Mouse (Mus musculus): Measurements from ENCODE around the gene Hivep2. TPM values are rescaled to one million over a fixed set of nuclear protein-coding genes. Genes with fewer than 3 reads are reported as not detected.
A peak's percentile ranks its signal among the peaks of the same experiment; 100 is the strongest.

Gene Hivep2
- polyA plus RNA-seq, 1 experiment = 0.47 TPM

DNA sequence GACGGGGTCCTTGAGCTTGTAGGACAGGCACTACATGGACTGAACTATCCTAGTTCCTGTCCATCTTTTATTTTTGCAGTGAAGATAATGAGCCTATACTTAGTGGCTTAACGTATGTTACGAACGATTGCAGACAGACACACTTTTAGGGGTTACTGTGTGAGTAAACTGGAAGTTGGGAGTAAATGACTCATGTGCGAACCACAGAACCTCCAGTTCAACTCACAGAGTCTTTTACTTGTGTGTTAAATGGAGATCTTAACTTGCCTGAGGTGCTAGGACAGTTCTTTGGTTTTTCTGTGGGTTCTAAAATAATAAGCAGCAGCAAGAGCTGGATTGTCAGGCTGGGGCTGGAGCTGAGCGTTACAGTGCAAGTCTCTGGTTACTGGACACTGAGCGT, 68.2 kb downstream of the Hivep2 start:
- TF ChIP-seq FLI1 (IDR thresholded peaks at IDR 0.05; ENCODE audit: low read length) (no peak), GATA1 (IDR thresholded peaks at IDR 0.05; ENCODE audit: borderline replicate concordance, low read length) (no peak)
- H3K9me3 ChIP-seq = peaks cover 5% of the 10 kb centered on the region; the same call in 1 of the 2 replicates
- H3K36me3 ChIP-seq (replicated peaks; ENCODE audit: low read length) = no peaks in the 10 kb centered on the region
- H3K27me3 ChIP-seq (replicated peaks) = no peaks in the 10 kb centered on the region
- no peak overlapping the region for H3K4me3 ChIP-seq (replicated peaks)
- peaks cover 19% of the 10 kb centered on the region for H3K4me1 ChIP-seq

GRCm38 (mm10) chr10:14034790-14035189, 68.9 kb downstream of the Hivep2 start:
- TF ChIP-seq FLI1 (IDR thresholded peaks at IDR 0.05; ENCODE audit: low read length) (no peak), GATA1 (IDR thresholded peaks at IDR 0.05; ENCODE audit: borderline replicate concordance, low read length) (no peak)
- Histone ChIP-seq H3K4me1 (peaks cover 19% of the 10 kb centered on the region), H3K4me3 (replicated peaks) (no peak overlapping the region), H3K9me3 (peaks cover 5% of the 10 kb centered on the region; the same call in 1 of the 2 replicates), H3K27me3 (replicated peaks) (no peaks in the 10 kb centered on the region), H3K36me3 (replicated peaks; ENCODE audit: low read length) (no peaks in the 10 kb centered on the region)

DNA sequence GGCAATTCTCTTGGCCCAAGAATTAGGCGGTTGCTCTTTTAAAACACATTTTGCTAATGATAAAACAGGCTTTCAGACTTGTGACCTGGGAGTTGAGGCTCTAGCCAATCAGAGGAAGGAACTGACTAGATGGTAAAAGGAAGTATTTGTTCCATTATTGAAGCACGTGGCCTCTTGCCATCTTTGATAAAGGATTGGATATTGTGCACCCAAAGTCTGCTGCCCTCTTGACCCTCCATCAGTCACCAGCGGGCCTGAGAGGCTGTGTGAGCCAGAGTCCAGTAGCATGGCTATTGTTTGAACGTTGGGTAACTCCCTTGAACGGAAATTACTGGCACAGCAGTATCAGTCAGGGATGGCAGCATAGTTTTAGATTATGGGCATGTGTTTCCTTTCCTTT, 69.7 kb downstream of the Hivep2 start:
- Histone ChIP-seq H3K36me3 (replicated peaks; ENCODE audit: low read length) (no peaks in the 10 kb centered on the region), H3K27me3 (replicated peaks) (no peaks in the 10 kb centered on the region), H3K4me1 (peaks cover 19% of the 10 kb centered on the region), H3K9me3 (peaks cover 5% of the 10 kb centered on the region; the same call in 1 of the 2 replicates), H3K4me3 (replicated peaks) (no peak overlapping the region)
- TF ChIP-seq GATA1 (IDR thresholded peaks at IDR 0.05; ENCODE audit: borderline replicate concordance, low read length) = no peak
- no peak for TF ChIP-seq FLI1 (IDR thresholded peaks at IDR 0.05; ENCODE audit: low read length)

GRCm38 (mm10) chr10:14036472-14036871, 70.6 kb downstream of the Hivep2 start:
- Histone ChIP-seq H3K4me1 (peaks cover 19% of the 10 kb centered on the region), H3K36me3 (replicated peaks; ENCODE audit: low read length) (no peaks in the 10 kb centered on the region), H3K27me3 (replicated peaks) (no peaks in the 10 kb centered on the region), H3K4me3 (replicated peaks) (no peak overlapping the region), H3K9me3 (peaks cover 5% of the 10 kb centered on the region; the same call in 1 of the 2 replicates)
- no peak for TF ChIP-seq GATA1 (IDR thresholded peaks at IDR 0.05; ENCODE audit: borderline replicate concordance, low read length)
- no peak for TF ChIP-seq FLI1 (IDR thresholded peaks at IDR 0.05; ENCODE audit: low read length)

- no peak overlapping the region for H3K4me3 ChIP-seq (replicated peaks)
- H3K27me3 ChIP-seq (replicated peaks) = no peaks in the 10 kb centered on the region
- H3K4me1 ChIP-seq = peaks cover 27% of the 10 kb centered on the region
- peaks cover 3% of the 10 kb centered on the region for H3K36me3 ChIP-seq (replicated peaks; ENCODE audit: low read length)
- peaks cover 5% of the 10 kb centered on the region; the same call in 1 of the 2 replicates for H3K9me3 ChIP-seq
- TF ChIP-seq GATA1 (IDR thresholded peaks at IDR 0.05; ENCODE audit: borderline replicate concordance, low read length) (no peak), FLI1 (IDR thresholded peaks at IDR 0.05; ENCODE audit: low read length) (no peak)
Measured at GRCm38 (mm10) chr10:14037977-14038489, 72.2 kb downstream of the Hivep2 start.

DNA sequence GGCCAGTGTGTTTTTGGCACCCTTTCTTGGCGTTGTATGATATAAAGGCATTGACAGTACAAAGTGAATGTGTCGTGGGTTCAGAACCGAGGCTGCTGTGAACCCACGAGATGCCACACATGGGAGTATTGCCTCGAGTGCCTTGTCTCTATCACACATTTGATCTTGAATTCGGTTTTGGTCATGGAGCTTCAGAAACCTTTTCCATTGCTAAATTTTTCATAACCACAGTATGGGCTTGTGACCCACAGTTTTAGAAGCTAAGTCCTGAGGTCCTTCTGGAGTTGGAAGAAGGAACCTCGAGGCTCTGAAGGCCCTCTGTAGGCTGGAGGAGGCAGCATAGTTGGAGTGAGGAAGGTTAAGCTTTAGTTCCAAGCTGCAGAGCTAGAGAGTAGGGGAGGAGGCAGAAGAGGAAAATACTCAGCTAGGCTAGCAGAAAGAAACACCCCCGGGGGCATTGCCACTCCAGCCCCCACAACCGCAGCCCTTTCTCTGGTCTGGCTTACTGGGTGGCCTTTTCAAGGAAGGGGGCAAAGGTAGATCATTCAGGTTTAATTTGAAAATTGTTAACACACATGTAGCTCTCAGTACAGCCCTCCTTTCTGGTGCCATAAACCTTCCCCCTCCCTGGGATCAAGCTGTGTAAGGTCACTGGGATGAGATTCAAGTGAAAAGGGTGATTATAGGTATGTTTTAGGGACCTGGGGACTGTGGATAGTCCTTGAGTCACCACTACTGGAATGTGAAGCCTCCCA, 75.0 kb downstream of the Hivep2 start:
- TF ChIP-seq FLI1 (IDR thresholded peaks at IDR 0.05; ENCODE audit: low read length) (no peak), GATA1 (IDR thresholded peaks at IDR 0.05; ENCODE audit: borderline replicate concordance, low read length) (no peak)
- peaks cover 3% of the 10 kb centered on the region for H3K36me3 ChIP-seq (replicated peaks; ENCODE audit: low read length)
- H3K27me3 ChIP-seq (replicated peaks) = no peaks in the 10 kb centered on the region
- H3K4me1 ChIP-seq = peaks cover 39% of the 10 kb centered on the region
- H3K9me3 ChIP-seq = peaks cover 5% of the 10 kb centered on the region; the same call in 1 of the 2 replicates
- no peak overlapping the region for H3K4me3 ChIP-seq (replicated peaks)

DNA sequence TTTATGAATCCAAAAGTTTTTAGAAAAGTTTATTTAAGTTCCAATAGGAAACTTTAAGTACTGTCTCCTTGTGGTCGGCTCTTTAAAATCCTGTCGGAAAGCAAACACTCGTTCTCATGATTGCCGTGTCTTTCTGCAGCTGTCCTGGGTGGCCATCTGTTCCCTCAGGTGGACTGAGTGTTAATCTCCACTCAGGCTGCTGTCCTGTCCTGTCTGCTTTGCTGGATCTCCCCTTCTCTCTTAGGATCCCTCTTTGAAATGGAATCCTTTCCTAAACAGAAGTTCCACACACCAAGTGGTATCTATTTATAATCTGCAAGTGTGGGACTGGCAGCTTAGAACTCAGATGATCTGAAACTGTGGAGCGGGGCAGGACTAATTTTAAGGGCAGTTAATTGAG, 75.7 kb downstream of the Hivep2 start:
- TF ChIP-seq GATA1 (IDR thresholded peaks at IDR 0.05; ENCODE audit: borderline replicate concordance, low read length) = no peak
- no peak for TF ChIP-seq FLI1 (IDR thresholded peaks at IDR 0.05; ENCODE audit: low read length)
- peaks cover 3% of the 10 kb centered on the region for H3K36me3 ChIP-seq (replicated peaks; ENCODE audit: low read length)
- no peak overlapping the region for H3K4me3 ChIP-seq (replicated peaks)
- peaks cover 5% of the 10 kb centered on the region; the same call in 1 of the 2 replicates for H3K9me3 ChIP-seq
- H3K27me3 ChIP-seq (replicated peaks) = no peaks in the 10 kb centered on the region
- peaks cover 46% of the 10 kb centered on the region for H3K4me1 ChIP-seq

- Histone ChIP-seq H3K27me3 (replicated peaks) (no peaks in the 10 kb centered on the region), H3K9me3 (no peaks in the 10 kb centered on the region), H3K4me3 (replicated peaks) (peak overlapping the region; percentile 47), H3K36me3 (replicated peaks; ENCODE audit: low read length) (peaks cover 3% of the 10 kb centered on the region), H3K4me1 (peaks cover 51% of the 10 kb centered on the region)
- TF ChIP-seq GATA1 (IDR thresholded peaks at IDR 0.05; ENCODE audit: borderline replicate concordance, low read length) = no peak
- TF ChIP-seq FLI1 (IDR thresholded peaks at IDR 0.05; ENCODE audit: low read length) = no peak
Measured at GRCm38 (mm10) chr10:14042539-14043348, 76.9 kb downstream of the Hivep2 start.

GRCm38 (mm10) chr10:14043349-14043710, 77.5 kb downstream of the Hivep2 start:
- peaks cover 3% of the 10 kb centered on the region for H3K36me3 ChIP-seq (replicated peaks; ENCODE audit: low read length)
- TF ChIP-seq GATA1 (IDR thresholded peaks at IDR 0.05; ENCODE audit: borderline replicate concordance, low read length) (no peak), FLI1 (IDR thresholded peaks at IDR 0.05; ENCODE audit: low read length) (no peak)
- H3K9me3 ChIP-seq = no peaks in the 10 kb centered on the region
- no peak overlapping the region for H3K4me3 ChIP-seq (replicated peaks)
- peaks cover 57% of the 10 kb centered on the region for H3K4me1 ChIP-seq
- no peaks in the 10 kb centered on the region for H3K27me3 ChIP-seq (replicated peaks)
